Mouse (Mus musculus) lung, adult 2 months (tissue): ENCODE results near the gene Rin2. TPM values are rescaled to one million over a fixed set of nuclear protein-coding genes. Genes with fewer than 3 reads are reported as not detected.

Source experiments
- DNase-seq: peaks from one replicate; pipeline ENCODE4 v3.0.0; 2022
- H3K4me1 ChIP-seq: fragments of 200-500 bp; 2 replicates; pipeline ENCODE4 v1.6.1; 2011; ENCODE audit warnings: low read length; ENCODE audit not compliant: control insufficient read depth, insufficient read depth
- H3K4me3 ChIP-seq: fragments of 200-500 bp; replicated peaks from 2 replicates; pipeline ENCODE3; 2011; ENCODE audit warnings: low read depth, mild to moderate bottlenecking, control low read depth, low read length; ENCODE audit errors: extremely low read depth
- CTCF ChIP-seq: fragments of 200-500 bp; IDR thresholded peaks from 2 replicates; pipeline ENCODE4 v1.5.1; 2011; ENCODE audit warnings: mild to moderate bottlenecking, low read length, control low read depth; ENCODE audit not compliant: insufficient read depth
- POLR2A ChIP-seq: fragments of 200-500 bp; IDR thresholded peaks from 2 replicates; pipeline ENCODE4 v1.6.1; 2011; ENCODE audit warnings: low read depth, mild to moderate bottlenecking, control low read depth, low read length, borderline replicate concordance; ENCODE audit errors: extremely low read depth
- whole genome bisulfite sequencing: fragments of 180-500 bp; shearing (Covaris S2); methylation state at CpG from one replicate; pipeline ENCODE4 v1.1.7; 2018; 5-methylcytosine and 5-hydroxymethylcytosine counted together
- polyA plus RNA-seq: library from polyadenylated mRNA; depleted of rRNA; stranded (reverse); fragments of >200 nt; gene quantifications from 2 replicates; pipeline ENCODE4 v1.2.3, GENCODE M21; 2012

Rin2 gene
- polyA plus RNA-seq, 1 experiment, result 44.3 TPM

- TF ChIP-seq POLR2A (no peak), CTCF (no peak)
- no peak for DNase-seq
- no peak overlapping the region for H3K4me3 ChIP-seq
- H3K4me1 ChIP-seq, result peaks cover 11% of the 10 kb centered on the region
- 68% methylated on average over 9 of the region's 9 CpGs for WGBS
These were observed 5.7 kb downstream of the Rin2 start for GRCm38 (mm10) chr2:145680762-145681161.

DNA sequence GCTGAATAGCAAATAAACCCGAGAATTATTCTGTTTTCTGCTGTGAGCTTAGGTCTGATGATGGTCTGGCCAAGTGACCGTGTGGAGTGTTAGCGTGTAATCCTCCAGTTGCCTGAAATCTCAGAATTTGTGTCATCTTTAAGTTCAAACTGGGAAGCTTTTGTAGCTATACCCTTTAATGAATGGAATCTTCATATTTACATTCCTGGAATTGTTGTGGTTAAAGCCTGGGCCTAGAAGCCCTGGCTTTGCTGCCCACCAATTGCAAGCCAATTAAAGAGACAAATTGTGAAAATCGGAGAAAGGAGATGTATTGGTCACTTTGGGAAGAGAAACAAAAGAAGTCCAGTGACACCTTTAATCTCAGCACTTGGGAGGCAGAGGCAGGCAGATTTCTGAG, 6.6 kb downstream of the Rin2 start:
- TF ChIP-seq CTCF (no peak), POLR2A (no peak)
- no peak for DNase-seq
- 73% methylated on average over 4 of the region's 4 CpGs for WGBS
- H3K4me1 ChIP-seq, result peaks cover 11% of the 10 kb centered on the region
- no peak overlapping the region for H3K4me3 ChIP-seq

GRCm38 (mm10) chr2:145682924-145683323, 7.9 kb downstream of the Rin2 start:
- WGBS, result 57% methylated on average over 3 of the region's 3 CpGs
- Histone ChIP-seq H3K4me1 (peaks cover 8% of the 10 kb centered on the region), H3K4me3 (no peak overlapping the region)
- no peak for DNase-seq
- TF ChIP-seq CTCF (no peak), POLR2A (no peak)

- no peak overlapping the region for H3K4me3 ChIP-seq
- 48% methylated on average over 3 of the region's 3 CpGs for WGBS
- TF ChIP-seq POLR2A (no peak), CTCF (no peak)
- H3K4me1 ChIP-seq, result peaks cover 8% of the 10 kb centered on the region
- DNase-seq, result peak; percentile 54
These were observed 8.5 kb downstream of the Rin2 start for GRCm38 (mm10) chr2:145683536-145683935.

- peaks cover 8% of the 10 kb centered on the region for H3K4me1 ChIP-seq
- 80% methylated on average over 1 of the region's 1 CpGs for WGBS
- no peak overlapping the region for H3K4me3 ChIP-seq
- DNase-seq, result no peak
- TF ChIP-seq CTCF (no peak), POLR2A (no peak)
These were observed 9.1 kb downstream of the Rin2 start for GRCm38 (mm10) chr2:145684151-145684550.

GRCm38 (mm10) chr2:145684891-145685290, 9.9 kb downstream of the Rin2 start:
- 57% methylated on average over 8 of the region's 8 CpGs for WGBS
- peaks cover 8% of the 10 kb centered on the region for H3K4me1 ChIP-seq
- DNase-seq, result no peak
- no peak overlapping the region for H3K4me3 ChIP-seq
- TF ChIP-seq CTCF (no peak), POLR2A (no peak)

GRCm38 (mm10) chr2:145686017-145686416, 11.0 kb downstream of the Rin2 start:
- TF ChIP-seq POLR2A (no peak), CTCF (no peak)
- Histone ChIP-seq H3K4me1 (peaks cover 8% of the 10 kb centered on the region), H3K4me3 (no peak overlapping the region)
- no peak for DNase-seq
- 80% methylated on average over 4 of the region's 4 CpGs for WGBS

- 70% methylated on average over 10 of the region's 10 CpGs for WGBS
- DNase-seq, result no peak
- TF ChIP-seq POLR2A (no peak), CTCF (no peak)
- H3K4me1 ChIP-seq, result no peaks in the 10 kb centered on the region; the same call in 1 of the 2 replicates
- no peak overlapping the region for H3K4me3 ChIP-seq
These were observed 16.5 kb downstream of the Rin2 start for GRCm38 (mm10) chr2:145691367-145692009.

DNA sequence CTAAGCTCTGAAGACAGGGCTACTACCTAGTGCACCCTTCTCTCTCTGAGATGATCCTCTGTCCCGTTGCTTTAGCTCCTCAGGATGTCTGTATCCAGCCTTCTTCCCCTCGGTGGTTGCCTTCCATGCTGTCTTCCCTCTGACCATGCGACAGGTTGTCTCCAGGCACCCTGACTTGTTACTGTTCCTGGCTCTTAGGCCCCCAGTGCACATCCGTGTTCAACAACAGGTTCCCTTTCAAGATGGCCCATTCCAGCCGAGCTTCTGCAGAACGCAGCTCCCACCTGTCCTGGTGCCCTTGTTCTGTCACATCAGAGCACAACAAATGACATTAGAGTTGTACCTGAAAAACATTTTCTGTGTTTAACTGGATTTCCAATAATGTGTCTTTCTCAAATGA, 22.1 kb downstream of the Rin2 start:
- WGBS, result 80% methylated on average over 6 of the region's 6 CpGs
- no peak for DNase-seq
- Histone ChIP-seq H3K4me1 (peaks cover 3% of the 10 kb centered on the region), H3K4me3 (no peak overlapping the region)
- TF ChIP-seq POLR2A (no peak), CTCF (no peak)

GRCm38 (mm10) chr2:145699414-145700071, 24.5 kb downstream of the Rin2 start:
- WGBS, result 34% methylated on average over 6 of the region's 6 CpGs
- TF ChIP-seq POLR2A (no peak), CTCF (peak; percentile 83)
- Histone ChIP-seq H3K4me3 (no peak overlapping the region), H3K4me1 (peaks cover 3% of the 10 kb centered on the region)
- no peak for DNase-seq
